Mouse (Mus musculus) liver, embryonic 14.5 days (tissue): ENCODE results near the gene Gm37240.

Experiments
- CTCF ChIP-seq: IDR thresholded peaks from 2 replicates; pipeline ENCODE4 v1.5.1; 2016; ENCODE audit warnings: antibody characterized with exemption, low read depth, control low read depth
- EP300 ChIP-seq: IDR thresholded peaks from 2 replicates; pipeline ENCODE4 v1.6.1; 2016; ENCODE audit warnings: antibody characterized with exemption, low read depth

DNA sequence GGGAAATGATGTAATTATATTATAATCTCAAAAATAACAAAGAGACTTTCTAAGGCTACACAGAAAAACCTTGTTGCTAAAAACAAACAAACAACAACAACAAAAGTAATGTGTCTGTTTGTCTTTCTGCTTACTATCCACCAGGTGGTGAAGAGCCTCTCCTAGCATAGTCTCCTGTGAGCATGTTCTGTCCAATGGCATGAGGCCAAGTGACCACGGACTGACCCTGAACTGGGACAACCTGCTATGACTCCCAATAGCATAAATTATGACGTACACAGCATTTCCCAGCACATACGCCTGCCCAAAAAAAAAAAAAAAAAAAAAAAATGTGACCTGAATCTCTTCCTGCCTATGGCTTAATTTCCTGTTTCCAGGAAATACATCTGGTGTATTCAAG, 35.0 kb upstream of the Gm37240 start:
- TF ChIP-seq EP300, result no peak
- TF ChIP-seq CTCF, result no peak
